Mouse (Mus musculus) liver, adult (tissue): ENCODE measurements around the gene Mapk8.

ENCODE experiments used
- GATA4 ChIP-seq: IDR thresholded peaks from 2 replicates; pipeline ENCODE4 v1.6.1; 2014; ENCODE audit warnings: mild to moderate bottlenecking, low read length; ENCODE audit not compliant: insufficient replicate concordance

Gene Mapk8

GRCm38 (mm10) chr14:33447027-33447569 lies at the start of gene Mapk8:
Mapk8 (minus strand) TSS chr14:33447158.
- TF ChIP-seq GATA4: peak; percentile 7; the same call in 1 of the 2 replicates

- no peak for TF ChIP-seq GATA4
These were observed 48.3 kb upstream of the Mapk8 start for GRCm38 (mm10) chr14:33495226-33495625.

- TF ChIP-seq GATA4: no peak
These were observed 41.0 kb upstream of the Mapk8 start for GRCm38 (mm10) chr14:33487805-33488550.

GRCm38 (mm10) chr14:33481991-33482390 lies 35.0 kb upstream of the Mapk8 start:
- no peak for TF ChIP-seq GATA4

- TF ChIP-seq GATA4: no peak
These were observed 29.3 kb upstream of the Mapk8 start for GRCm38 (mm10) chr14:33476094-33476760.

GRCm38 (mm10) chr14:33474461-33474860 lies 27.5 kb upstream of the Mapk8 start:
- TF ChIP-seq GATA4: no peak

- TF ChIP-seq GATA4: no peak
These were observed 24.4 kb upstream of the Mapk8 start, which contains the start of gene Frmpd2 for GRCm38 (mm10) chr14:33471331-33471730. Frmpd2 (plus strand) TSS chr14:33471696.

GRCm38 (mm10) chr14:33467766-33468165 lies 20.8 kb upstream of the Mapk8 start:
- TF ChIP-seq GATA4: no peak

- no peak for TF ChIP-seq GATA4
These were observed 16.7 kb upstream of the Mapk8 start for GRCm38 (mm10) chr14:33463658-33464057.

GRCm38 (mm10) chr14:33450331-33450730 lies 3.4 kb upstream of the Mapk8 start:
- no peak for TF ChIP-seq GATA4

- TF ChIP-seq GATA4: no peak
These were observed 2.4 kb upstream of the Mapk8 start for GRCm38 (mm10) chr14:33449296-33449840.

- TF ChIP-seq GATA4: no peak
These were observed 1.3 kb upstream of the Mapk8 start for GRCm38 (mm10) chr14:33448276-33448675.

GRCm38 (mm10) chr14:33446561-33447023 lies 366 bp downstream of the Mapk8 start:
- TF ChIP-seq GATA4: no peak

- TF ChIP-seq GATA4: no peak
These were observed 996 bp downstream of the Mapk8 start for GRCm38 (mm10) chr14:33445962-33446361.

- TF ChIP-seq GATA4: no peak
These were observed 3.2 kb downstream of the Mapk8 start for GRCm38 (mm10) chr14:33443780-33444179.

GRCm38 (mm10) chr14:33424124-33424523 lies 22.8 kb downstream of the Mapk8 start:
- TF ChIP-seq GATA4: no peak

- no peak for TF ChIP-seq GATA4
These were observed 24.0 kb downstream of the Mapk8 start for GRCm38 (mm10) chr14:33423003-33423402.
